Mouse (Mus musculus): ENCODE results near the gene Cdyl2. TPM values are rescaled to one million over a fixed set of nuclear protein-coding genes. Genes with fewer than 3 reads are reported as not detected.

The Cdyl2 gene
- total RNA-seq, 4 experiments from 2014 or later: 3.4 to 4.4 (median 4.1) TPM

DNA sequence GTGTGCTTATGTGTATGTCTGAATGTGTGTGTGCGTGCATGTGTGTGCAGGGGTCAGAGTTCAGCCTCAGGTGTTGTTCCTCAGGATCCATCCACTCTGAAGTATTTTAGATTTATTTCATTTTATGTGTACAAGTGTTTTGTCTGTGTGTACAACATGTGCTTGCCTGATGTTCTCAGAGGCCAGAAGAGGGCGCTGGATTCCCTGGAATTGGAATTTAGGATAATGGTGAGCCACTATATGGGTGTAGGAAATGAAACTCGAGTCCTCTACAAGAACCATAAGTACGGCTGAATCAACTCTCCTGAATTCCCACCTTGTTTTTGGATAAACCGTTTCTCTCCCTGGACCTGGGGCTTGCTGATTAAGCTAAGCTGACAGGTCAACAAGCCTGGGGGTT, 61.2 kb downstream of the Cdyl2 start:
- DNase-seq (ENCODE audit: low spot score): no peak

DNA sequence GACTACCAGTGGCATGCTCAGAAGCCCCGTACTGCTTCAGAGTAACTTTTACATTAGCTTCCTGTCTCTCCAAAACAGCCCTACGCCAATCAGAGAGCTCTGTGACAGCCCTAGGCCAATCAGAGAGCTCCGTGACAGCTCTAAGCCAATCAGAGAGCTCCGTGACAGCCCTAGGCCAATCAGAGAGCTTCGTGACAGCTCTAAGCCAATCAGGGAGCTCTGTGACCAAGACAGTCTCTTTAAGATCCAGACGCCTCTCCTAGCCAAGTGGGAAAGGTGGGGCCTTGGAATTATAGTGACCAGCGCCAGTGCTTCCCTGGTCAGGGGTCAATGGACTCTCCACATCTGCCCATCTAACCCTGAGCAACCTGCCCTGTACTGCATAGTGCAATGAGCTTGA, 62.2 kb downstream of the Cdyl2 start:
- no peak for DNase-seq (ENCODE audit: low spot score)

DNA sequence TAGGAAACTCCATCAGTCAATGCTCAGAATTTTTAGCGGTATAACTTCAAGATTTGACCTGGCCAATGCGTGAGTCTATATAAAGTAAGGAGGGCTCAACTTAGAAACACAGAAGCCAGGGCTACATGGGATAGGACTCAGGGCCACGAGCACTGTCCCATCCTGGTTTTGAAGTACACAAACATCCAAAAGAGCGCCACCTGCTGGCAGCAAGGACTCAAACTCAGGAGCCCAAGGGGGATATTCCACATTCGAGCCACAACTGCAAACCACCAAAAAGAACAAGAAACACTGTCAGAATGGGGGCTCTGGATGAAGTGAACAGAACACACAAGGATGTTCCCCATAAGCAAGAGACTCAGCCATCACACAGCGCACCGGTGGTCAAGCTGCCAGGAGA, 63.8 kb downstream of the Cdyl2 start:
- DNase-seq (ENCODE audit: low spot score): no peak

DNA sequence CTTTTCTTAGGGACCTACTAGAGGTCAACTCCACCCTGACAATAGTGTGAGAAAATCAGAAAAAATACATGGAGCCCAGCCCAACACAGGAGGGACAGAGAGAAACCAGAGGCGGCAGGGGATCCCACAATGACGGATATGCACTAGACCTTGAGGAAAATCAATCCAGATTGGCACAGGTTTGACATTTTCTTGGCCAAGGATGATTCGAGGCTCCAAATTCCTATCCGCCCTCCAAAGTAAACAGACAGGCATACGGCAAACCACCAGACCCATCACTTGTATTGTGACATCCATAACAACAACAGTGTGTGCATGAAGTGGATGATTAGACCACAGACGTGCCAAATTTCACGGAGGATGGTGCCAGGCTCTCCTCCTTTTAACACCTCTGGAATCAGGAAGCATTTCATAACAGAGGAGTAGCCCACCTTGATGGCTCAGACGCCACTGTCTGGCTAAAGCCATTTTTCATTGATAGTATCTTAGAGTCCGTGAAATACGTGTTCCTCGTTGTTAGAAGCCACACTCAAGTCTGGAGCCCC, 65.9 kb downstream of the Cdyl2 start:
- DNase-seq (ENCODE audit: low spot score): no peak

DNA sequence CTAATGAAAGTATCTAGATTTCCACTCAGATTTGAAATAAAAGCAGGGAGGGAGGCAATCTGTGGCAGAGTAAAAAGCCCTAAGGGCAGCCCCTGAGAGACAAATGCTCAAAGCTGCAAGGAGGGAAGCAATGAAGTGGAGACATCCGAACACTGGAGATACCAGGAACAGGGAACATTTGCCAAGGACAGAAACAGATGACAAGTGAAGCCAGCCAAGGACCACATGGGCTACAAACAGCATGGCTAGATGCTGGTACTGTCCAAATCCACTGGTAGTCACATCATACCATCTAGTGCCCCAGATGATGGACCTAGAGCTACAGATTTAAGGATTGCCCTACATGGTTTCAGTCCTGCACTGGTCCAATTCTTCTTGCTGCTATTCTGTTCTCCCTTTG, 71.3 kb downstream of the Cdyl2 start:
- no peak for DNase-seq (ENCODE audit: low spot score)

DNA sequence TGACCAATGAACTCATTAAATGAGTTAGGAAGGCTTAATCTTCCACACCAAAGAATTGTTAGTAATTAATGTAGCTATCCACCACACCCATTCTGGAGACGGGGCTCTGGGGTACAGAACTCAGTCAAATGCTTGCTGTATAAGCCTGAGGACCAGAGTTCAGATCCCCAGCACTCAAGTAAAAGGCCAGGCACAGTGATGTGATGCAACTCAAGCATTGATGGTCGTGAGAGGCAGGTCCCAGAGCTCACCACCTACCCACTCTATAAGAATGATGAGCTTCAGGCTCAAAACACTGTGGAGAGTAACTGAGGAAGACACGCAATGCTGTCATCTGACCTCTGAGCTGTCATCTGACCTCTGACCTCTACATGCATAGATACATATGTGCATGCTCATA, 76.0 kb downstream of the Cdyl2 start:
- no peak for DNase-seq (ENCODE audit: low spot score)

DNA sequence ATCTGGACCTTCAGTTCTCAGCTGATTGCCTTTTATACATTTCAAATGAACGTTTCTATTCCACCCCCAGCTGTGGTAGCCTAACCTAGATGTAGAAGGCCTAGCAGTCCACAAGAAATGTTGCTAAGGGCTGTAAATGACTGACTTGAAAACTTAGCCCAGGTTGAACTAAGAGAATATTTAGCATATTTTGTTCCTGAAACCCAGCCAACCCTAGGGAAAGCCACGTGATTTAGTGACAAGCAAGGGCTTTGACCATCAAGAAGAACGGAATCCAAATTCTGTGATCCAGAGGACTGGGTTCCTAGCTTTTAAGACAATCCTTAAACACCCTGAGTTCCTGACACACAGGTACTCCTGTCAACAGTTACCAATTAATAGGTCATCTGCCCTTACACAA, 77.9 kb downstream of the Cdyl2 start:
- DNase-seq (ENCODE audit: low spot score): no peak

DNA sequence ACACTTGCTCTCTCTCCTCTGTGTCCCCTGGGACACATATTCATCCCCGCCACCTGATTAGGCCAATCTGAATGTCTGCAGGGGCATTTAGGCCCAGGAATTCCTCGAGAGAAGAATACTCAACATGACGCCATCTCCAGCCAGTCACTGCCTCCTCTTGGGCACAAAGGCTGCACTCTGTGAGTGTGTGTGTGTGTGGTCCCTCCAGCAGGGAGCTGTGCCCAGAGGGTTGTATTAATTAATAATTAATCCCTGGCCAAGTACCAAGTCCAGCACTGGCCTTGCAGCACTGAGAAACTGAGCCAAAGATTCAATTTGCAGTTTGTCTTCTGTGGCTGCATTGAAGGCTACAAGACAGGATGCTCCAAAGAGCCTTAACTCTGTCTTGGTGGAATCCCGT, 79.8 kb downstream of the Cdyl2 start:
- no peak for DNase-seq (ENCODE audit: low spot score)

DNA sequence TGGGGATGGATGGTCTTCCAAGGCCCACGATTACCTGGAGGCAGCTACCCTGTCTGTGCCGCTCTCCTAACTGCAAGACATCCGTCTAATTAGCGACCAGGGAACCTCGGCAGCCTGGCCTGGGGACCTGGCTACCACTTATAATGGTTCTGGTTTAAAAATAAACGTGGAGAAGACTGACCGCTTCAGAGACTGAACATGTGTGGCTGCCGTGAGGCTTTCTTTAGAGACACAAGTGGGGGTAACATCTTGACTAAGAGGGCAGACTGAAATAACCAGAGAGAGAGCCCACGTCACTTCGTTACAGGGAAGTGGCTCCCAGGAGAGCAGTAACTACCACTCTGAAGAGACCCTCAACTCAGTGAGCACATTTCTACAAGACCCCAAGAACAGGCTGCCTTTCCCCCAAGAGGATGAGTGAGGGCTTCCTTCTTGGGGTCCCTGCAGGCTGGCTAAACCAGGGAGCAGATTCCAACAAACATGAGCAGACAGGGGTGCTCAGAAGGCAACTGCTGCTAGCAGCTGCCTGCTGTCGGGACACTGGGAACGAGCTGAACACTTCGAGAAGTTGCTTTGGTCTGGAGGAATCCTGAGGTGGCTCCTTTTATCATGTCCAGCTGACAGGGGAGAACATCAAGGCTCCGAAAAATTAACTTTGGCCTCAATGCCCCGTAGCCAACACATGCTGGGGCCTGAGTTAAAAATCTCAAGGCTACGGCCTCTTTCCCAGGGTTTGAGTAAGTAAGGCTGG, 82.6 kb downstream of the Cdyl2 start:
- no peak for DNase-seq (ENCODE audit: low spot score)

DNA sequence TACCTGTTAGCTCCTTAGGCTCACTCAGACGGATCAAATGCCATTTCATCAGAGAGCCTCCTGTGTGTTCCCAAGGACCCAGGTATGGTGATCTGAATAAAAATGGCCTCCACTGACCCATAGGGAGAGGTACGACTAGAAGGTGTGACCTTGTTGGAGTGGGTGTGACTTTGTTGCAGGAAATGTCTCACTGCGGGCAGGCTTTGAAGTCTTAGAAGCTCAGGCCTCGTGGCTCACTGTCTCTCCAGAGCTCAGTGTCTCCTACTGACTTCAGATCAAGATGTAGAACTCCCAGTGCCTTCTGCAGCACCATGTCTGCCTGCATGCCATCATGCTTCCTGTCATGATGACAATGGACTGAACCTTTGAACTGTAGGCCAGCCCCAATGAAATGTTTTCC, 87.4 kb downstream of the Cdyl2 start:
- DNase-seq (ENCODE audit: low spot score): no peak

DNA sequence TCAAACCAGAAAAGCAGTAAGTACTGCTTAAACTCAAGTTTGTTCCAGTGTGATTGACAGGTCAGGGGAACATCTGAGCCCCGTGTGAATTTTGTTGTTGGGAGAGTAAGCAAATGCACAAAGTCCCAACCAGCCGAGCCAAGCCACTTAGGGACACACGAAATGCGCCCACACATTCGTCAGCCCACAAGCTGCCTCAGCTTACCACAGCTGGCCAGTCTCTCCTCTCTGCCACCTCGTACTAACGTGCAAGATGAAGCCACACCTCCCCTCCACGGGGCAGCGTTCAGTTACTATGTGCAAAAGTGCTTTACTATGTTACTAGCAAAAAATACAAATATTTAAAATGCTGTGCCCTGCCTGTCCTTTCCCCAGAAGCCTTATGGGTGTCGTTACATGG, 91.9 kb downstream of the Cdyl2 start:
- DNase-seq (ENCODE audit: low spot score): no peak

DNA sequence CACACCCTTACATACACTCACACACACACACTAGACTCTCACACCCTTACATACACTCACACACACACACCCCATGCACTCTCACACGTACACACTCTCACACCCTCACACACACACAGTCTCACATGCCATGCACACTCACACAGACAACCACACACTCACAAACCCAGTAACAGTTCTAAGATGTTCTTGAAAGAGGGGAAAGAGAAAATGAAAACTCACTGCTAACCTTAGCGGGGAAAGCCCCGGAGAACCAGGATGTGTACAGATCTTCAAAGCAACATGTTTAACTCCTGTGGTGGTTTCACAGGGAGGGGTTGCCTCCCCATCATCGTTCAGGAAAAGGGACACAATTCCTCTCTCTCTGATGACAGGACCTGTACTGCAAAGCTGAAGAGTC, 94.8 kb downstream of the Cdyl2 start:
- DNase-seq (ENCODE audit: low spot score): no peak

DNA sequence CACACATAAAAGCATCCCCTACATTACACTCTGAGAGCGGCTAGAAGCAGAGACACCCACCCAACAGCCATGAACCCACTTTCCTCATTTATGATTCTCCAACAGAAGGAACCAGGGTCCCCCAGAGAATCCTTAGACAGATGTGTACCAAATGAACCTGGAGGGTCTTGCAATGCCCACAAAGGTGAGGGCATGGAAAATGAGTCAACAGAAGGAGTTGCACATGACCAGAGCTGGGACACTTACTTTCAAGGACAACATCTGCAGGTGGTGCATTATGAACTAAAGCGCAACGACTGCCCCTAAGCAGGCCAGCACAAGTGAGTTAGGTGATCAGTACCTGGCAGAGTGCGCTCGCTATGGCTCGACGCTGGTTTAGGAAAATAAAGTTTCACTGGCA, 95.6 kb downstream of the Cdyl2 start:
- DNase-seq (ENCODE audit: low spot score): no peak

DNA sequence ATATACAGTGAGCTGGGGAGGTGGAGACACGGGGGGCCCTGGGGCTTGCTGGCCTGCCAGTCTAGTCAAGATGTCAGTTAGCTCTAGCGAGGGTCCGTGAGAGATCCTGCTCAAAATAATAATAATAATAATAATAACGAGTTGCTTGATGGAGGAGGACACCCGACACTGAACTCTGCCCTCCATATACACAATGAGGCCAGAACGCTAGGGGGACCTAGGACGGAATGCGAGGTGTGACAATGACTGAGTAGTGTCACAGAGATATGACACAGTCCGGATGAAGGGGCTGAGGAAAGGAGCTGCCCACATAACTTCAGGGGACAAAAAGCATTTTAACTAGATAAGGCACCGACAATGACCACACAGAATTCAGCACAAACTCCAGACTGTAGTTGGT, 96.4 kb downstream of the Cdyl2 start:
- DNase-seq (ENCODE audit: low spot score): no peak

DNA sequence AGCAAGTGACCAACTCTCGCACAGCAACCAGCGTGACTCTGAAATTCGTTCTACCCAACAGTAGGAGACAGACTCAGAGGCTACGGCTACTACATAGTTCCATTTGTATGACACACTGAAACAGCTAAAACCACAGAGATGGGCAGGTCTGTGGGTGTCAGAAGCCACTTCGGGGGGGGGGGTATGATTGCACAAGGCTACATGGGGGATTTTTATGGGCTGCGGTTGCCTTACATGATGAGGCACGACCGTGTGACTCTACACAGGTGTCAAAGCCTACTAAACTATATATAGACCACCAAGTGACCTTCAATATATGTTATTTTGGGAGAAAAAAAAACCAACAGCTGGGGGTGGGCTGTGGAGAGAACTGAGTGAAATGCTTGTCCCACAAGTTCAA, 96.8 kb downstream of the Cdyl2 start:
- no peak for DNase-seq (ENCODE audit: low spot score)

DNA sequence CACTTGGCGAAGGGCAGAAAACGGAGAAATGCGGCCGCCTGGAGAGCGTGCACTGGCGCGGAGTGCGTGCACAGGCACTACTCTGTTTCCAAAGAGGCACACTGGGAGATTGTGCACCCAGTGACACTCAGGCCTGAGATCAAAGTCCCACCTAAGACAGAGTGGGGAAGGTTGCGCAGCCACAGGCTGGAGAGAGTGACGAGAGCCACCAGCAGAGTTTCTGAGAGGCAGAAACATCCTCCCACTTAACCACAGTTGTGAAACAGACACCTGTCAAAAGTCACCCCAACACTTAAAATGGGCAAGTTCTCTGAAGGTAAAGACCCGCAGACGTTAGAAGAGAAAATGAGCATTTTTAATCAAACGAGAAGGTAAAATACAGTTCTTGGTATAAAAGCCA, 97.5 kb downstream of the Cdyl2 start:
- no peak for DNase-seq (ENCODE audit: low spot score)

DNA sequence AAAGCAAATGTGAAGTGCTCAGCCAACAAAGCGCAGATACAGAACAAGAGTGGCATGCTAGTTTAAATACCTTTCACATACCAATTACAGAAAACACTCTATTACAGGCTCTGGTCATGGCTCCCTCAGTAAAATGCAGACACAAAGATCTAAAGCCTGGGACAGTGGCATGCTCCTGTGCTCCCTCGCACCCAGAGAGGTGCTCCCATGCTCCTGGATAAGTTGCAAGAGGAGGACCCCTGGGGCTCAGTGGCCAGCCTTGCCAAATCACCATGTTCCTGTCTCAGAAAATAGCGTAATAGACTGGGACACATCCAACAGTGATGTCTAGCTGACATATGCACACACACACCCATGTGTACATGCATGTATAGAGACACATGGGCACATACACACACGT, 98.4 kb downstream of the Cdyl2 start:
- DNase-seq (ENCODE audit: low spot score): no peak

DNA sequence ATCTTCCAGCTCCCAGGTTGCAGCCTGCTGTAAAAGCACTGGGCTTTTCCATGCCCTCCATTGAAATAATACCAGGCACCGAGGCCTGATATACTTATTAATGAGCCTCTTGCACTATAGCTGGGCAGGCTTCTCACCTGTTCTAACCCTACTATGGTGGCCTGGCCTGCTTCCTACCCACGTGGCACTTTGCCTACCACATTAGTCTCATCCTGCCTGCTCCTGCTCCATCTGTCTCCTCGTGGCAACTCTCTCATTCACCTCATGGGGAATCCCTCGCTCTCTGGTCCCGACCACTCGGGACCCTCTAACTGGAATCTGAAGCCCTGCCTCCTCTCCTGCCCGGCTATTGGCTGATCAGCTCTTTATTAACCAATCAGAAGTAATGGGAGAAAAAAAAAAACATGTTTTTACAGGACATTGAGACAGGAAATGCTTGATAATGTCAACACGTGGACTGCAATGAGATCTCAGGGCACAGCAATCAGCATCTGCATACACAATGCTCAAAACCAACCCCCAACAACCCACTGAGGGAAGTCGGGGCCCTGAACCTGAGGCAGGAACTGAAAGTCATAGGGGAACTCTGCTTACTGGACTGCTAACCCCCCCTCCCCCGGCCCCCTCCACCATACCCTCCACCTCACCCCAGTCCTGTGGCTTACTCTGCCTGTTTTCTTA, 99.2 kb downstream of the Cdyl2 start:
- DNase-seq (ENCODE audit: low spot score): no peak

DNA sequence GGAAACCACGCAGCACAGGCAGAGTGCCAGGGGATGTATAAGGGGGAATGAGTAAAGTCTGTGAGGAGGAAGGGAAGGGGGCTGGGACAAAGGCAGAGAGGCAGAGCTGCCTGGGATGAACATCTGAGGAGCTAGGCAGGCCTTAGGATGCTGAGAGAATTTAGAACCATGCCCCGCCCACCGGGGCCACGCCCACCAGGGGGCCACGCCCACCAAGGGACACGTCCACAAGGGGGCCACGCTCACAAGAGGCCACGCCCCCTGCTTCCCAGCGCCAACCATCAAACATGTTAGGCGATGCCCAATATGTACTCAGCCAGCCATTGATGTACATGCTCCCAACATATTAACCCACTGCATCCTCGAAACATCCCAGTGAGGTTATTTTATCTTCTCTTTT, 102.7 kb downstream of the Cdyl2 start:
- no peak for DNase-seq (ENCODE audit: low spot score)

DNA sequence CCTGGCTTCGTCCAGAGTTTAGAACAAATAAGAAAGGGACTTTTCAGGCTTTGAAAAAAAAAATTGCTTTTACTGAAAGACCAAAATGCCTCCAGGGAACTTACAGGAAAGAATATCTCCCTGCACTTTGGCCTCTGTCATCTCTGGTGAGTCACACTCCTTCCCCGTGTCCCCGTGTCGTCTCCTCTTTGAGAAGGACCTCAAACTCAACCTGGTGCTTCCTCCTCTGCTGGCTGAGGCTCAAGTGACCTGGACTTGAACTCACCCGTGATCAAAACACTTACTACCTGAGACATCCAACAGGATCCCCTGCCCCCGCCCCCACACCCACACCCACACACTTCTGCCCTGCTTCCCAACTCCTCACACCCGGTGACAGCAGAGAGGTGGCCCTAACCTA, 103.8 kb downstream of the Cdyl2 start:
- DNase-seq (ENCODE audit: low spot score): no peak

DNA sequence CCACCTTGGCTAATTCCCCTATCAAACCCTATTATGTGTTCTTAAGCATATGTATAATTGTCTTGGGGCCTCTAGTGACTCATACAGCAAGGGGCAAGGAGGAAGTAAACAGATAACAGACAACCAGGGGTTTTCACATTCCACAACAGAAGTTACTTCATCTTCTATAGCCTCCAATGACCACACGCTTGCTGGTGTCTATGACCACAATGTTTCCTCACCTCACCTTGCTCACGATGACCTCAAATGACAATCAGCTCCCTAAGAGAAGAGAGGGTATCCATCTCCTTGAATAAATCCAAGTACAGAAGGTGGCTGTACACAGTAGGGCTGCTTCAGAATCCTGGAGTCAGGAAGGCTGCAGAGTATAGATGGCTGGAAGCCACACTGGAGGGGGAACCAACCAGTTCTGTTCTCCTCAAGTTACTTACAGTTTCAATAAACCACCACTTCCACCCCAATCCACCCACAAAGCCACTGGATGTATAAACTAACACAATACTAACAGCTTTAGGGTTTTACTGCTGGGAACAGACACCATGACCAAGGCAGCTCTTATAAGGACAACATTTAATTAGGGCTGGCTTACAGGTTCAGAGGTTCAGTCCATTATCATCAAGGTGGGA, 104.8 kb downstream of the Cdyl2 start:
- no peak for DNase-seq (ENCODE audit: low spot score)

DNA sequence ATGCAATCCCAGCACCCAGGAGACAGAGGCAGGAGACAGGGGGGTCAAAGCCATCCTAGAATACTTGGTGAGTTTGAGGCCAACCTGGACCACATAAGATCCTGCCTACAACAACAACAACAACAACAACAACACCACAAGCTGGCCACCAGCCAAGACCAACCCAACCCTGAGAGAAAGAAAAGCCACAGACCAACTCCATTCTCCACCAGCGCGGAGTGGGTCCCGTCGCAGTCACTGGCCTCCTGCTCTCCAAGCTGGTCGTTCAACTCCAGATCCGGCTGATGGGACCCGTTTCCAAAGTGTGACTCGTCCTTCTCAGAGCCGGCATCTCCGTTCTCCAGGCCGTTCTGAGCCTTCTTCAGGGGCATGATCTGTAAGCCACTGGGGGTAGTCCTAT, 109.2 kb downstream of the Cdyl2 start:
- DNase-seq (ENCODE audit: low spot score): no peak

DNA sequence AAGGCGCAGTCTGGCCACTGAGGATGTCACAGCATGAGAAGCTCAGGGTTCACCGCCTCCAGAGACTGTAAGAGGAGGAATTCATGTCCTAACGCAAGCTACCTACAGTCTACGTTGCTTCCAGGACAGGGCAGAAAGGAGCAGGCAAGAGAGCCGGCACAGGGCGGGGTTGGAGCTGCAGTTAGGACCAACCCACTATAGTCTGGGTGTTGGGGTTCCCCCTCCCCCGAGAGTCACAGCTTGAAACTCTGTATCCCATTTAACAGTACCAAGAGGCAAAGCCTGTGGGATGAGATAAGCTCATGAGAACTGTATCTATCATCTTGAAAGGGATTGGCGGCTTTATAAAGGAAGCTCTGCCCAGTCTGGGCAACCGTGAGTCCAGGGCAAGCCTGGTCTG, 110.5 kb downstream of the Cdyl2 start:
- DNase-seq (ENCODE audit: low spot score): no peak

Data from heart, adult 8-10 months (tissue).